Mouse (Mus musculus): Measurements from ENCODE around the gene Dcaf12l1.
"Not testable (repeated sequence)": the region's sequence is repeated elsewhere in the genome, so short reads cannot be mapped to it uniquely, and the experiment has no call there.

Gene Dcaf12l1

DNA sequence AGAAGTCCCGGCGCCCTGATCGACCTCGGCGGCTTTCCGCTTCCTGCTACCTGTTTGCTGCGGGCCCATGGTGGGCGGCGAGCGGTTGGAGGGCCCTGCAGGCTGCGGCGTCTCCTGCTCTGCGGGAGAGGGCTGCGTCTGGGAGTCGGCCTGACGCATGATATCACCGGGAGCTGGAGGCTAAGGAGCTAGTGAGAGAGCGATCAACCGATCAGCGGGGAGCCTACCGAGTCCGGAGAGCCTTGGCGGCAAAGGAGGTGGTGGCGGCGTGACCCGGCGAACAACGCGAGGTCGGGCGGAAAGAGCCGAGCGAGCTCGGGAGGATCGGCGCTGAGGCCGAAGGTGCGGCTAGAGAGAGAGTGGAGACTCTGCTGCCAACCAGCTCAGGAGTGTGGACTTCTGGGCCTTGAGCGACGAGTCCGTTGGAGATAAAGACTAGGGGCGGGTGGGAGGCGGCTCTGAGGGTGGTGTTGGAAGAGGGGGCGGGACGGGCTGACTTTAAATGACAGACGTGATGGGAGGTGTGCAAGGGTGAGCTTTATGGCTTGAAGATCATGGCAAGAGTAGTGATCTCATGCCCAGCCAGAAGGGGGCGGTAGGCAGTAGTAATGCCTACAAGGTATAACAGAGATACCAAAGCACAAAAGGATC, at the start of gene Dcaf12l1:
Dcaf12l1 (minus strand) TSS at position 437 of the 651 bp plus-strand sequence.
- peak; percentile 78 for DNase-seq

DNA sequence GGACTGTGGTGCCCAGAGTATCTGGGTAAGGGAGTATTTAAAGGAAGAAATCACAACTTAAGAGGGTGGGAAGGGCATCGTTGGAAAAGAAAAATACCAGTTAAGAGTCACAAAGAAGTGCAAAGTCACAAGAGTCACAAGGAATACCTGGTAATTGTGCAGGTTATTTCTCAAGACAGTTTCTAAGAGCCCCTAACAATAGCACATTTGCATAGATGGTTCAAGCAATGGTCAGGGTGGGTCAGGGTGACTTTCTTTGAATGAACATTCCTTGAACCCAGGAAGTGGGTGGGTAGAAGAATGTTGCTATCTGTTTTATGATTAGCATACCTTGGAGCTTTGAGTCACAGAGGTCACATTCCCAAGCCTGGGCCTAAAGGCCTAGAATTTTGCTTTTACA, 19.4 kb upstream of the Dcaf12l1 start:
- DNase-seq, result not testable (repeated sequence)

DNA sequence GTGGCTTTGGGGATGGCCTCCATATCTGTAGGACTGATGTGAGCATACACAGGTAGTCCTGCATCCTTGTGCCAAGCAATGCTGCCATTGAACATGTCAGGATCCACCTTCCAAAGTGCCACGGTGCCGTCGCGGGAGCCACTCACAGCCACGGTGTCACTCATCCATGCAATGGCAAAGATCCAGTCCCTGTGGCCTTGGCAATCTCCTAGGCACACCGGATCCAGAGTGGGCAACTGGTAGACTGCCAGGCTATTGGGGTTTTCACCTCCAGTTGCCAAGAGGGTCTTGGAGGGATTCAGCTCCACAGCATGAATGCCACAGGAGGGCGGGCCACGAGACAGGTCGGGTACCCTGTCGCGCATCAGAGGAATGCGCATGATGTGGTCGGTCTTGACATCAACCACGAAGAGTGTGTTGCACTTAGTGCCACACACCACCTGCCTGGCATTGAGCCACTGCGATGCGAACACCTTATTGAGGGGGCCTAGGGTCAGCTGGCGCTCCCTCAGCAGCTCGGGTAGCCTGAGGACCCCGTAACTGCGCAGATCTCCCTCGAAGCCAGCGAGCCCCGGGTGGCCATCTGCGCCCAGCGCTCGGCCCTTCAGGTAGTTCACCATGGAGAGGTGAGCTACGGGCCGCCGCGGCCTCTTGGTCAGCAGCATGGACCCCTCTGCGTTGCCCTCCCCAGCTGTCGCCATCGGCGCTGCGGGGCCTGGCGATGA, 799 bp downstream of the Dcaf12l1 start:
- DNase-seq, result peak; percentile 41
